In the genomic region with DNA sequence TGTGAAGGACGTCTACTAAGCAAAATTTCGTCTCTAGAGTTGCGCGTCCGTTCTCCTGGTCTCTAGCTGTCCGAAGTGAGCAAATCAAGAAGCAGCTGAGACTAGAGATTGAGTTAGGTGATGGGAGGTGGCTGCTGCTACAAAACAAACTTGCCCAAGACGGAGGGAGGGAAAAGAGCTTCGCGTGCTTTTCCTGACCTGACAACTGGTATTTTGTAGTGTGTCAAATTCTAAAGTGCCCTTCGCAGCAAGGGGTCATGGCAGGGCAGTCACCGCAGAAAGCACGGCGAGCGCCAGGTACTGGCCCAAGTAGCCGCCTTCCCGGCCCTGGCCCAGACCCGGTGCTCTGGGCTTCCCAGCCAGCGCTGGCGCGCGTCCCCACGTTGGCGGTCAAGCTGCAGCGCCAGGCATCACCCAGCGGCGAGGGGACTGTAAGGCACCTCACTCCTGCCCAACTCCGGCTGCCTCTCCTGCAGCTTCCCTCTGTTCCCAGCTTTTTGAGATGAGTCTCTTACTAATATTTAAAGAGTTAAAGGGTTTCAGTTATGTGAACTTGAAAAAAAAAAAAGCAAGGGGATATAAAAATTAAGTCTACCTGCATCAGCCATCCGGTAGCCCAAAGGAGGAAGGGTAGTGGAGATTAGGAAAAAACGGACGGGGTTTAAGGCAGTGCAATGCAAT, we compare ENCODE assay signal across 8 mouse cellular contexts.
A peak's percentile ranks its signal among the peaks of the same experiment; 100 is the strongest.
DNase-seq lines count a peak whose midpoint lies in the region; ATAC-seq and TF ChIP-seq lines count a peak whose summit lies in the region.

No protein-coding gene starts in this region.

- TF ChIP-seq POLR2A in cortical plate, adult 2 months (IDR thresholded peaks at IDR 0.05; ENCODE audit: extremely low read depth, insufficient read depth, low read length): no peak

- peaks cover 2% of the 10 kb centered on the region; the same call in 1 of the 2 replicates for H3K4me1 ChIP-seq in cortical plate, adult 2 months (ENCODE audit: control insufficient read depth, insufficient read depth, low read length)
- H3K4me1 ChIP-seq in intestine, embryonic 15.5 days (replicated peaks): peaks cover 8% of the 10 kb centered on the region
- peaks cover 23% of the 10 kb centered on the region for H3K4me1 ChIP-seq in limb, embryonic 10.5 days
- peaks cover 8% of the 10 kb centered on the region; the same call in 1 of the 2 replicates for H3K4me1 ChIP-seq in midbrain, embryonic 11.5 days (ENCODE audit: control insufficient read depth, insufficient read depth, low read length)

- peak overlapping the region; percentile 88 for H3K4me2 ChIP-seq in intestine, embryonic 15.5 days (replicated peaks)
- H3K4me2 ChIP-seq in midbrain, embryonic 11.5 days: peak overlapping the region; percentile 87

- peak; percentile 92 for DNase-seq in adrenal gland, adult 2 months
- DNase-seq in gastrocnemius, postnatal 25 days: peak; percentile 94
- DNase-seq in limb, embryonic 10.5 days (ENCODE audit: low spot score): peak; percentile 86
- peak; percentile 92 for DNase-seq in midbrain, embryonic 11.5 days (ENCODE audit: low spot score, missing footprints)
- DNase-seq in spleen, adult 12 weeks (ENCODE audit: low spot score): peak; percentile 30
- no peak for DNase-seq in c-Kit-positive CD71-positive TER-119-positive erythroid progenitor cells, embryonic 14.5 days (ENCODE audit: low spot score)

- WGBS in intestine, embryonic 15.5 days: 3% methylated on average over 30 of the region's 30 CpGs
- WGBS in limb, embryonic 10.5 days: 1% methylated on average over 30 of the region's 30 CpGs
- WGBS in midbrain, embryonic 11.5 days: under 1% methylated on average over 30 of the region's 30 CpGs

- ATAC-seq in intestine, embryonic 15.5 days: peak; percentile 54; the same call in 1 of the 2 replicates
- ATAC-seq in midbrain, embryonic 11.5 days (ENCODE audit: low FRiP score): peak; percentile 58; the same call in 1 of the 2 replicates

- H3K9me3 ChIP-seq in intestine, embryonic 15.5 days: no peaks in the 10 kb centered on the region
- no peaks in the 10 kb centered on the region for H3K9me3 ChIP-seq in limb, embryonic 10.5 days (replicated peaks)
- no peaks in the 10 kb centered on the region for H3K9me3 ChIP-seq in midbrain, embryonic 11.5 days (ENCODE audit: control insufficient read depth, low read length)

- TF ChIP-seq CTCF in cortical plate, adult 2 months (IDR thresholded peaks at IDR 0.05; ENCODE audit: extremely low read depth, insufficient read depth, low read length): peak; percentile 29; the same call in 1 of the 2 replicates

- H3K4me3 ChIP-seq in cortical plate, adult 2 months (ENCODE audit: insufficient read depth, low read length): peak overlapping the region; percentile 82
- H3K4me3 ChIP-seq in intestine, embryonic 15.5 days (replicated peaks): peak overlapping the region; percentile 71
- peak overlapping the region; percentile 82 for H3K4me3 ChIP-seq in limb, embryonic 10.5 days
- peak overlapping the region; percentile 60 for H3K4me3 ChIP-seq in midbrain, embryonic 11.5 days (ENCODE audit: low read depth, low read length)

- peak overlapping the region; percentile 24 for H3K9ac ChIP-seq in intestine, embryonic 15.5 days
- peak overlapping the region; percentile 75; the same call in 1 of the 2 replicates for H3K9ac ChIP-seq in midbrain, embryonic 11.5 days (ENCODE audit: low read length)

- 0 out of 2 replicates have a peak, but pooled peaks cover 4% of the 10 kb centered on the region for H3K27me3 ChIP-seq in intestine, embryonic 15.5 days (replicated peaks)
- peaks cover 22% of the 10 kb centered on the region for H3K27me3 ChIP-seq in limb, embryonic 10.5 days (ENCODE audit: low read depth, poor library complexity, severe bottlenecking)
- H3K27me3 ChIP-seq in midbrain, embryonic 11.5 days (ENCODE audit: control insufficient read depth, insufficient read depth, low read length): peaks cover 14% of the 10 kb centered on the region

- peak overlapping the region; percentile 38; the same call in 1 of the 2 replicates for H3K27ac ChIP-seq in cortical plate, adult 2 months (ENCODE audit: insufficient read depth, low read length)
- H3K27ac ChIP-seq in intestine, embryonic 15.5 days: no peak overlapping the region
- H3K27ac ChIP-seq in limb, embryonic 10.5 days: peak overlapping the region; percentile 66; the same call in 1 of the 2 replicates
- no peak overlapping the region for H3K27ac ChIP-seq in midbrain, embryonic 11.5 days (ENCODE audit: low read depth, low read length)

- no peaks in the 10 kb centered on the region for H3K36me3 ChIP-seq in intestine, embryonic 15.5 days
- no peaks in the 10 kb centered on the region for H3K36me3 ChIP-seq in limb, embryonic 10.5 days
- no peaks in the 10 kb centered on the region for H3K36me3 ChIP-seq in midbrain, embryonic 11.5 days (ENCODE audit: control insufficient read depth, insufficient read depth, low read length)

Comparison
In these comparisons a context has a peak if more than half of its experiments do, and no peak if none do; other contexts are left out.
1. H3K27ac ChIP-seq: peak in cortical plate, adult 2 months (single experiment) and limb, embryonic 10.5 days (single experiment); none in intestine, embryonic 15.5 days (single experiment) and midbrain, embryonic 11.5 days (single experiment).
2. Peak in every context shown above with its lines, with median percentiles within 50 percentile points of each other: H3K4me3 ChIP-seq.